Mouse (Mus musculus): ENCODE data around the gene Psat1. TPM values are rescaled to one million over a fixed set of nuclear protein-coding genes. Genes with fewer than 3 reads are reported as not detected.
A peak's percentile ranks its signal among the peaks of the same experiment; 100 is the strongest.

The Psat1 gene
- polyA plus RNA-seq, 1 experiment from 2014 or later, result 176 TPM

- H3K4me1 ChIP-seq, result no peaks in the 10 kb centered on the region
- H3K9ac ChIP-seq, result no peak overlapping the region
- ATAC-seq (ENCODE audit: borderline replicate concordance, extremely low read depth, low FRiP score, low TSS enrichment), result no peak; the same call in 1 of the 2 replicates
- no peak overlapping the region for H3K4me2 ChIP-seq
- 68% methylated on average over 13 of the region's 13 CpGs for WGBS
- no peak overlapping the region for H3K4me3 ChIP-seq
- no peaks in the 10 kb centered on the region for H3K27me3 ChIP-seq
- H3K27ac ChIP-seq, result no peak overlapping the region
- H3K36me3 ChIP-seq, result peaks cover 25% of the 10 kb centered on the region
- H3K9me3 ChIP-seq, result no peaks in the 10 kb centered on the region
Observed at GRCm38 (mm10) chr19:15962313-15962712, 15.2 kb upstream of the Psat1 start.

- Histone ChIP-seq H3K36me3 (peaks cover 8% of the 10 kb centered on the region), H3K4me1 (peaks cover 6% of the 10 kb centered on the region; the same call in 1 of the 2 replicates), H3K4me2 (no peak overlapping the region), H3K9me3 (no peaks in the 10 kb centered on the region), H3K4me3 (no peak overlapping the region), H3K27me3 (no peaks in the 10 kb centered on the region), H3K9ac (no peak overlapping the region), H3K27ac (no peak overlapping the region)
- 52% methylated on average over 3 of the region's 3 CpGs for WGBS
- ATAC-seq (ENCODE audit: borderline replicate concordance, extremely low read depth, low FRiP score, low TSS enrichment), result no peak
Observed at GRCm38 (mm10) chr19:15950225-15950624, 3.1 kb upstream of the Psat1 start.

- H3K9ac ChIP-seq, result no peak overlapping the region
Observed at GRCm38 (mm10) chr19:15948867-15949266, 1.7 kb upstream of the Psat1 start.

GRCm38 (mm10) chr19:15948426-15948825 is 1.3 kb upstream of the Psat1 start:
- 86% methylated on average over 7 of the region's 7 CpGs for WGBS
- H3K9me3 ChIP-seq, result no peaks in the 10 kb centered on the region
- no peaks in the 10 kb centered on the region for H3K36me3 ChIP-seq
- no peak overlapping the region for H3K4me3 ChIP-seq
- ATAC-seq (ENCODE audit: borderline replicate concordance, extremely low read depth, low FRiP score, low TSS enrichment), result no peak
- H3K9ac ChIP-seq, result no peak overlapping the region
- peaks cover 6% of the 10 kb centered on the region; the same call in 1 of the 2 replicates for H3K4me1 ChIP-seq
- no peak overlapping the region for H3K27ac ChIP-seq
- H3K27me3 ChIP-seq, result no peaks in the 10 kb centered on the region
- no peak overlapping the region for H3K4me2 ChIP-seq

More at GRCm38 (mm10) chr19:15948867-15949266, 1.7 kb upstream of the Psat1 start:
- ATAC-seq (ENCODE audit: borderline replicate concordance, extremely low read depth, low FRiP score, low TSS enrichment), result no peak
- Histone ChIP-seq H3K4me3 (no peak overlapping the region), H3K36me3 (no peaks in the 10 kb centered on the region), H3K9me3 (no peaks in the 10 kb centered on the region), H3K4me1 (peaks cover 6% of the 10 kb centered on the region; the same call in 1 of the 2 replicates), H3K27ac (no peak overlapping the region), H3K4me2 (no peak overlapping the region), H3K27me3 (no peaks in the 10 kb centered on the region)
- 79% methylated on average over 1 of the region's 1 CpGs for WGBS

GRCm38 (mm10) chr19:15946663-15947062 is 474 bp downstream of the Psat1 start:
- no peak overlapping the region for H3K4me2 ChIP-seq
- H3K9me3 ChIP-seq, result no peaks in the 10 kb centered on the region
- peak; percentile 83 for ATAC-seq (ENCODE audit: borderline replicate concordance, extremely low read depth, low FRiP score, low TSS enrichment)
- no peaks in the 10 kb centered on the region for H3K36me3 ChIP-seq
- H3K4me1 ChIP-seq, result no peaks in the 10 kb centered on the region
- no peak overlapping the region for H3K9ac ChIP-seq
- 0 out of 2 replicates have a peak overlapping the region, but pooled peaks have one; percentile 26 for H3K27ac ChIP-seq
- H3K4me3 ChIP-seq, result no peak overlapping the region
- 56% methylated on average over 10 of the region's 10 CpGs for WGBS
- no peaks in the 10 kb centered on the region for H3K27me3 ChIP-seq

- H3K9ac ChIP-seq, result no peak overlapping the region
- H3K4me3 ChIP-seq, result no peak overlapping the region
- ATAC-seq (ENCODE audit: borderline replicate concordance, extremely low read depth, low FRiP score, low TSS enrichment), result no peak
- H3K9me3 ChIP-seq, result no peaks in the 10 kb centered on the region
- H3K27me3 ChIP-seq, result no peaks in the 10 kb centered on the region
- H3K36me3 ChIP-seq, result no peaks in the 10 kb centered on the region
- no peak overlapping the region for H3K27ac ChIP-seq
- H3K4me1 ChIP-seq, result 0 out of 2 replicates have a peak, but pooled peaks cover 7% of the 10 kb centered on the region
- 76% methylated on average over 7 of the region's 7 CpGs for WGBS
- no peak overlapping the region for H3K4me2 ChIP-seq
Observed at GRCm38 (mm10) chr19:15943117-15943423, 4.1 kb downstream of the Psat1 start.

GRCm38 (mm10) chr19:15942421-15943116 is 4.6 kb downstream of the Psat1 start:
- no peak overlapping the region for H3K9ac ChIP-seq
- no peak for ATAC-seq (ENCODE audit: borderline replicate concordance, extremely low read depth, low FRiP score, low TSS enrichment)

GRCm38 (mm10) chr19:15941399-15941798 is 5.7 kb downstream of the Psat1 start:
- Histone ChIP-seq H3K36me3 (no peaks in the 10 kb centered on the region), H3K4me2 (peak overlapping the region; percentile 15)
- 37% methylated on average over 8 of the region's 8 CpGs for WGBS

More at GRCm38 (mm10) chr19:15942421-15943116, 4.6 kb downstream of the Psat1 start:
- Histone ChIP-seq H3K4me2 (no peak overlapping the region), H3K4me1 (0 out of 2 replicates have a peak, but pooled peaks cover 7% of the 10 kb centered on the region), H3K27me3 (no peaks in the 10 kb centered on the region), H3K9me3 (no peaks in the 10 kb centered on the region), H3K36me3 (no peaks in the 10 kb centered on the region), H3K27ac (no peak overlapping the region), H3K4me3 (no peak overlapping the region)
- 69% methylated on average over 11 of the region's 11 CpGs for WGBS

GRCm38 (mm10) chr19:15925719-15926045 is 21.5 kb downstream of the Psat1 start:
- peak overlapping the region; percentile 98 for H3K27ac ChIP-seq
- no peaks in the 10 kb centered on the region for H3K9me3 ChIP-seq
- peak; percentile 77 for ATAC-seq (ENCODE audit: borderline replicate concordance, extremely low read depth, low FRiP score, low TSS enrichment)
- H3K4me1 ChIP-seq, result peaks cover 25% of the 10 kb centered on the region
- peak overlapping the region; percentile 89 for H3K4me2 ChIP-seq
- H3K4me3 ChIP-seq, result peak overlapping the region; percentile 71
- no peak overlapping the region for H3K9ac ChIP-seq
- 5% methylated on average over 4 of the region's 4 CpGs for WGBS
- no peaks in the 10 kb centered on the region for H3K36me3 ChIP-seq
- no peaks in the 10 kb centered on the region for H3K27me3 ChIP-seq

More at GRCm38 (mm10) chr19:15941399-15941798, 5.7 kb downstream of the Psat1 start:
- H3K27ac ChIP-seq, result peak overlapping the region; percentile 76
- H3K9ac ChIP-seq, result no peak overlapping the region
- ATAC-seq (ENCODE audit: borderline replicate concordance, extremely low read depth, low FRiP score, low TSS enrichment), result peak; percentile 82
- H3K4me1 ChIP-seq, result 0 out of 2 replicates have a peak, but pooled peaks cover 7% of the 10 kb centered on the region
- no peaks in the 10 kb centered on the region for H3K27me3 ChIP-seq
- H3K4me3 ChIP-seq, result no peak overlapping the region
- H3K9me3 ChIP-seq, result no peaks in the 10 kb centered on the region

GRCm38 (mm10) chr19:15924866-15925718 is 22.0 kb downstream of the Psat1 start:
- peak overlapping the region; percentile 98 for H3K27ac ChIP-seq

GRCm38 (mm10) chr19:15924181-15924865 is 22.8 kb downstream of the Psat1 start:
- Histone ChIP-seq H3K4me3 (peak overlapping the region; percentile 71), H3K4me2 (peak overlapping the region; percentile 89), H3K4me1 (peaks cover 25% of the 10 kb centered on the region), H3K27ac (peak overlapping the region; percentile 98), H3K27me3 (no peaks in the 10 kb centered on the region), H3K9me3 (no peaks in the 10 kb centered on the region), H3K36me3 (peaks cover 5% of the 10 kb centered on the region), H3K9ac (peak overlapping the region; percentile 60)
- WGBS, result under 1% methylated on average over 46 of the region's 46 CpGs
- peak; percentile 32; the same call in 1 of the 2 replicates for ATAC-seq (ENCODE audit: borderline replicate concordance, extremely low read depth, low FRiP score, low TSS enrichment)

More at GRCm38 (mm10) chr19:15924866-15925718, 22.0 kb downstream of the Psat1 start:
- 2% methylated on average over 43 of the region's 43 CpGs for WGBS
- peaks cover 25% of the 10 kb centered on the region for H3K4me1 ChIP-seq
- H3K4me3 ChIP-seq, result peak overlapping the region; percentile 71
- ATAC-seq (ENCODE audit: borderline replicate concordance, extremely low read depth, low FRiP score, low TSS enrichment), result peak; percentile 94
- peak overlapping the region; percentile 89 for H3K4me2 ChIP-seq
- no peaks in the 10 kb centered on the region for H3K9me3 ChIP-seq
- peak overlapping the region; percentile 60 for H3K9ac ChIP-seq
- no peaks in the 10 kb centered on the region for H3K27me3 ChIP-seq
- H3K36me3 ChIP-seq, result no peaks in the 10 kb centered on the region

All from lung, embryonic 15.5 days (tissue).